Mouse (Mus musculus) heart, adult 11 months (tissue): Measurements from ENCODE around the gene Wfdc1.

Experiments used
- DNase-seq: peaks from one replicate; pipeline ENCODE4 v3.0.0; 2022

Gene Wfdc1

DNA sequence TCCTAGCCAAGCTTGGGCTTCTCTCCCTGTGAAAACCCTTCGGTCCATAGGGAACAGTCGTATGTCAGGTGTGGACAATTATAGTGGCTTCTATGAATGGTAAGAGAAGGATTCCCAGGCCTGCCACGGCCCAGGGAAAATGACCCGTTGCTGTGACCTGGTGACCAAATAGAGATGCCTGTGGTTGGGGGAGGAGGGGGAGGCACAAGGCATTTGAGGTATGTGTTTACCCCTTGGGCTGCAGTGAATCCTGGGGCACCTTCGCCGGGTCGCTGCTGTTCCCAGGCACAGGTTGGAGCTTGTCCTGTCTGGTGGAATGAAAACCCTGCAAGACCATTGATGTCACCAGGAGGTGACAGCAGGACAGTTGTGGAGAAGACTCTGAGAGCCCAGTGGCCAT lies 28.5 kb downstream of the Wfdc1 start:
- DNase-seq = no peak

DNA sequence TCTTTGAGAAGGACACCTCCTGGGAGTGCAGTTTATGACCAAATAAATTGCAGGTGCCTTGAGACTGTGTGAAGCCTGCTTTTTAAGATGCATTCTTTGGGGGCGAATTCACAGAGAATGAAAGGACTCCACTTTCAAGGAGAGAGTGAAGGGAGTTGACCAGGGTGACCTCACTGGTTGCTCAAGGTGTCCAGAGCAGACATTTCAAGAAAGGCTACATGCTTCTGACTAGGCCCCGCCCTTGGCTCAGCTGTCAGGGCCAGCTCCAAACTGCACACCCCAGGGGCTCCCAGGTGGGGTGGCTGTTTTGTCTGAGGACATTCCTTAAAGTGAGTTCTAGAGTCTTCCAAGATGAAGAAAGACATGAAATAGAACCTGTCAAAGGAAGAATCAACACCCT lies 31.0 kb downstream of the Wfdc1 start:
- no peak for DNase-seq

GRCm38 (mm10) chr8:119698960-119699359 lies 32.8 kb downstream of the Wfdc1 start:
- DNase-seq = peak; percentile 94

DNA sequence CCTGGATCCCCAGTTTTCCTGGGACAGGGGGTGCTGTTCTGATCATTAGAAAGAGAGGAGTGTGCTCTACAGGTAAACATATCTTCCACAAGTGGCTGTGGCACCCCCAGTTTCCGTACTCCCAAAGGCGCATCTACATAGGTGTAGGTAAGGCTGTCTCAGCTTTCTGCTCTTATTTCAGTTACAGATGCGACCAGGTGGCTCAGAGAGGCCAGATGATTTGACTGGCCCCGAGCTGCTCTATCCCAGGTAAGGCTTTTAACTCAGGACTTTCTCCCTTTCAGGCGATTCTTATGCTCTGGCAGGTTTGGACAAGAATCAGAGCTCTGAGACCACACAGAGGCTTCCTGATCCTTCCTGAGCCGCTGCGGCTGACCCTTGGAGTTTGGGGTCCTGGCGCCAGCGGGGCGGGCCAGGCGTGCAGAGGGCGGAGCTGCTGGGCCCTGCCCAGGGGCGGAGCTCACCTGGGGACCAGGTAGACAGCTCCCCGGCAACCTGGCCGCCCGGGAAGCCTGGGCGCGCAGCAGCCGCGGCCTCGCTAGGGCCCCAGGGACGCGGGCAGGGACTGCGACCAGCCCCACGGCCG lies 33.5 kb downstream of the Wfdc1 start, which contains the start of gene Atp2c2:
Gene Atp2c2 (plus strand): TSS at position 461 of the 586 bp plus-strand sequence.
- no peak for DNase-seq

GRCm38 (mm10) chr8:119702965-119703364 lies 36.8 kb downstream of the Wfdc1 start:
- no peak for DNase-seq

DNA sequence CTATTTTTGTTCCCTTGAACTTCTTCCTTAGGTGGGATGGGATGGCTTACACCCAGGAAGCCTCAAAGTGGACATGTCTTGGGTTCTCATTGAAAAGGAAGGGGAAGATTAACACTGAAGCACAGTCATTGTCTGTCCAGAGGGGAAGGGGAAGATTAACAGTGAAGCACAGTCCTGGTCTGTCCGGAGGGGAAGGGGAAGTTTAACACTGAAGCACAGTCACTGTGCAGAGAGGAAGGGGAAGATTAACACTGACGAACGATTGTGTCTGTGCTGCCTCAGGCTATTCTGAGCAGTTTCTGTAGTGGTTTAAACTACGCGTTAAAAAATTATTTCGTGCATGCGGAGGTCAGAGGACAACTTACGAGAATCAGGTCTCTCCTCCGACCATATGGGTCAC lies 41.0 kb downstream of the Wfdc1 start:
- DNase-seq = peak; percentile 57

DNA sequence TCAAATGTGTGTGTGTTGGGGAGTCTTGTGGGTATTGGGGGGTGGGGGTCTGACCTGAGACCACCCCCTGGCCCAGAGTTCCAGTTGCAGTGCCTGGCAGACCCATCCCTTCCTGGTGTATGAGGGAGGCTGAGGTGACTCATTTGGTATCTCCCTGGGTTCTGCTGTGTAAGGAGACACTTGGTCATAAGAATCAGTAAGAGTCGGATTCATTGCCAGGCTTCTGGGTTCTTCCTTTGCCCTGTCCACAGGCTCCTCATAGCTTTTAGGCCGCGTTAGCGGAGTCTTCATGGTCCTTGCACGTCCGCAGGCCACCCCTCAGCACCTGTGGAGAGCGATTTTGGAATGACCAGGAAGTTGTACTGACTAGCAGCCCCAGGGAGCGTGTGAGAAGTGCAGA lies 42.3 kb downstream of the Wfdc1 start:
- peak; percentile 88 for DNase-seq

DNA sequence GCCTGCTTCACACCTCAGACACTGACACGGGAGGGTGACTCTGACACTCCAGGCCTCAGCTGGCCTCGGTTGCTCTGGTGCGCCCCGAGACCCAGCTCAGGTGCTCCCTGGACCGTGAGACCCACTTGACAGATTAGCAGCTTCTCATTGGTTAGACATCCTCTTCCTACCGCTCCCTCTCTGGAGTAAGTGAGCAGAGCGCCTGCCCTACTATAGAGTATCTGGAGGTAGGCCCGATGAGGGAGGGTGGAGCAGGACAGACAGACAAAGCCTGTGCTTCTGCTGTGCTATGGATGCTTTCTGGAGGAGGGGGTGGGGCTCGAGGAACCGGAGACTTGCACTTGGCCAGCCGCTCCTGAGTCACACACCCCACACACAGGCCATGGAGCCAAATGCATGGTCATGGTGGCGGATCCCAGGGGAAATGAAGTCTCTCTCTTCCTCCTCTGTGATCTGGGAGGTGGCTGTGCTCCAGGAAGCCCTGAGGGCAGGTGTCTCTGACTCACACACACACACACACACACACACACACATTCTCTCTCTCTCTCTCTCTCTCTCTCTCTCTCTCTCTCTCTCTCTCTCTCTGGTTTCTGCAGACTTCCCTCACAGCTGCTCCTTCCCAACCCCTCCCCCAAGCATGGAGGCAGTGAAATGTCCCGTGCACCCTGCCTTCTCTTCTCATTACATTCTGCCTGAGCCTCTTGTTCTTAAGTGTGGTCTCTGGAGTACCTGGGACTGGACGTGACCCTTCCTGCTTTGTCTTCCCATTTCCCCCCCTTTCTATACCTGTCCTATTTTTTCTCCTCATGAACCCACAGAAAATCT lies 42.9 kb downstream of the Wfdc1 start:
- peak; percentile 95 for DNase-seq

DNA sequence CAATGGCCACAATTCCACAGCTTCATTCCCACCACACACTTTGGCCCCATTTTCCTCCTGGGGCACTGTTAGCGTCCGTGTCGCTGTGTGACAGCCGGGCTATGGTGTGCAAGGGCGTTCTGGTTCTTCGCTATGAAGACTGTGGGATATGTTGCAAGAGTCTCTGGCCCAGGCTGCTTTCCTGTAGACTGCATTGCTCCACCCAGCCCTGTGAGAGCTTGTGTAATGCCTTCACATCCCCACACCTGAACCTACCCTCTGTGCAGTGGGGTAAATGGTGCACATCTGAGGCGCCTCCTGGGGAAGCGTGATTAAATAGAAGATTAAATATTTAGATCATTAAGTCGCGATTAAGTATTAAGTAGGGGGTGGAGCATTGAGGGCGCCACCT lies 43.5 kb downstream of the Wfdc1 start:
- DNase-seq = peak; percentile 93

DNA sequence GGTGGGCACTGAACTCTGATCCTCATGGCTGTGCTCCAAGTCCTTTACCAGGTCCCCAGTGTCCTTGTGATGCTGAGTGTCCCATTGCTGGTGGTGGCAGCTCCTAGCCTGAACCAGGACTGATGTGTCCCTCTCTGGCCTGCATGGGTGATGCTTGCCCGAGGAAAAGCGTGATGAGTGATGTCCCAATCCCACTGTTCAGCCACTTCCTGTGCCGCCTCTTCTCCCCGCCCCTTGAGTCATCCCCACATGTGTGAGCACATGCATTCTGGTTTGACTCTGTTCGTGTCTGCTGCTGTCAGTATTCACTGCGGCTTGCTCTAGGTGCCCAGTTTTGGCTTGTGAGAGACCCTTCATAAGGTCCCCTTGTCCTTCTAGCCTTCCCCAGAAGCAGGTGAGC lies 46.1 kb downstream of the Wfdc1 start:
- peak; percentile 97 for DNase-seq

GRCm38 (mm10) chr8:119713421-119713820 lies 47.3 kb downstream of the Wfdc1 start:
- DNase-seq = no peak

DNA sequence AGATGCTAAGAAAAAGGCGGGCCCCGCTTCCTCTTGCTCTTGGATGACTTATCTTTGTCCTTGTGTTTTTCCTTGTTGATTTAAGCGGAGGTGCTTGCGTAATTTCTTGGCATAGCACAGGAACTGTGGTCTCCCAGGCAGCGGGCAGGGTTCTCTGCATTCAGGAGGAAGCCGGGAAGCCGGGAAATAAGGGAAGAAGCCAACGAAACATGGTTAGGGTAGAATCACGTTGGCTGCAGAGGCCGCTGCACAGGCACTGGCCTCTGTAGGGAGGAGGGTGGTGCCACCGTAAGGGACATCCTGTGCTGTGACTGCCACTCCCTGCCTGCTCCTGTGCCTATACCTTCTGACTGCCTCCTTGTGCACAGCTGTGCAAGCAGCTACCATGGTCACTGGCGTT lies 49.1 kb downstream of the Wfdc1 start:
- DNase-seq = peak; percentile 98

GRCm38 (mm10) chr8:119716730-119717299 lies 50.6 kb downstream of the Wfdc1 start:
- no peak for DNase-seq

DNA sequence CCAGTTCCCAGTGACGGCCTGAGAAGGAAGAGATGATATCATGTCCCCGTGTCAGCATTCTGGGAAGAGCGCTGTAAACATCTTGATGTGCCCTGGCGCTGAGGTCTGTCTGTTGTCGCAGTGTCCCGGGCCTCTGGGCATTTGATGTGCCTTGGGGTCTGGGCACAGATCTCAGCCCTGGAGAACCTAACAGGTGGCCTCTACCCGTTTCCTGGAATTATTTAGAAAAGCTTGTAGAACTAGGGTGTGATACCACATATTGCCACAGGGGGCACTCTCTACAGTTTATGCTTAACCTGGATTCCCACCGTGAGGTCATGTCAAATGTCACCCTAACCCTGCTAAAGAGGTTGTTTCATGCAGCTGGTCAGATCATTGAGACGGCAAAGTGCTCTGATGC lies 51.6 kb downstream of the Wfdc1 start:
- no peak for DNase-seq

DNA sequence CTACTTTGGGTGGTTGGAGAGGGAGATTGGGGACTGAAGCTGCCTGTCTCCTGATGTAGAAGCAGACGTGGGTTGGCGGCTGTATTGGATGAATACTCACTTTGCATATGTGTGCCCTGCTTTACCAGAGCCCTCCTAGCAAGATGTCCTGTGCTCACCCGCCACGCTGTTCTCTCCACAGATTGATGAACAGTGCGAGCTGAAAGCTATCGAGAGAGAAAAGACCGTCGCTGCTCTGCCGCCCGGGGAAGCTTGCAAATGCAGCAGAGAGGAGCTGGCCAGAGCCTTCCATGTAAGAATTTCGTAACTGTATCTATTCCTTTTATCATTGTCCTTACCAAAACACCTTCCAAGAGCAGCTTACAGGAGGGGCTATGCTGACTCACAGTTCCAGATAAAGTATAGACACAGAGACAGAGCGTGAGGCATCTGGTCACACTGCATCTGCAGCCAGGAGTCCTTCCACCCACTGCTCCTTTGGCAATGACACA lies 52.9 kb downstream of the Wfdc1 start:
- no peak for DNase-seq

GRCm38 (mm10) chr8:119722348-119722747 lies 56.2 kb downstream of the Wfdc1 start:
- no peak for DNase-seq

DNA sequence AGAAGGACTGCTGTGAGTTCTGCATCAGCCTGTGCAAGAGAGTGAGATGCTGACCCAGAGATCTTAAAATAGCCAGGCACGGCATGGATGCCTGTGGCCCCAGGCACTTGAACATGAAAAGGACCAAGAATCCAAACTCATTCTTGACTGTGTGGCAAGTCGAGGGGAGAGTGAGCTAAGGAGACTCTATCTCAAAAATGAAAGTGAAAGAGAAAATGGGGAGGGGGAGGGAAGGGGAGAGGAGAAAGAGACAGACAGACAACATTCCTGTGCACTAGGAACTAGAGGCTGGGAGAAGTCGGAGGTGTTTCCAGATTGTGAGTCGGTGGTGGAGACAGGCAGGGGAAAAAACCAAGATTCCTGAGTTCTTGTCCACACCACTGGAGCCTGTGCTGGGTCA lies 57.5 kb downstream of the Wfdc1 start:
- DNase-seq = no peak

DNA sequence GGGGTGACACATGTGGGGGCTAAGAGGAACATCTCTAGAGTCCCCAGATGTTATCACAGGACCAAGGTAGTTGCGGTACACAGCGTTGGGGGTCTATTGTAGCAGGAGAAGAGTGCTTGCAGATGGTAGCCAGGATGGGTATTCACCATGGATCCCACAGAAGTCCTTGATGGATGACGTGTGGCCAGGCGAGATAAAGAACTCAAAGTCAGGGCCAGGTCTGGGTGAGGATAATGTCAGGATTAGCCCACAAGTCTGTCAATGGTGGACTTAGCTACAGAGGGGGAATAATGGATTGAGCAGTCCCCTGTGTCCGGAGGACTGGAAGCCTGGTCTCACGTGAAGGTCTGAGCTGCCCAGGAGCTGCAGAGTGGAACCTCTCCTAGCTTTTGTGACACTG lies 58.4 kb downstream of the Wfdc1 start:
- DNase-seq = no peak

DNA sequence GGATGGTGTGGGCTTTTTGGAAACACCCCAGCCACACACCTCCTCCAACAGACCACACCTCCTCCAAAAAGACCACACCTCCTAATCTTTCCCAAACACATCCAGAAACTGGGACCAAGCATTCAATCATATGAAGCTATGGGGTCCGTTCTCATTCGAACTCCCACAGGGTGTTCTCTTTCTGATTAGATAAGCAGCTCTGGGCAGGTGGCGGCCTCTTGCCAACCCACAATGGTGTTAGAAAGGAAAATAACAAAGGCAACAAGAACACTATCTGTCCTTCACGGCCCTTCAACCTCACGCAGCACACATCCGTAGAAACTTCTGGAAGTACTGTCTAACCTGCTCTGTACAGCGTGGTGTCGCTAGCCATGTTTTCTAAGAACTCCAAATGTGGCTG lies 60.9 kb downstream of the Wfdc1 start:
- DNase-seq = no peak

DNA sequence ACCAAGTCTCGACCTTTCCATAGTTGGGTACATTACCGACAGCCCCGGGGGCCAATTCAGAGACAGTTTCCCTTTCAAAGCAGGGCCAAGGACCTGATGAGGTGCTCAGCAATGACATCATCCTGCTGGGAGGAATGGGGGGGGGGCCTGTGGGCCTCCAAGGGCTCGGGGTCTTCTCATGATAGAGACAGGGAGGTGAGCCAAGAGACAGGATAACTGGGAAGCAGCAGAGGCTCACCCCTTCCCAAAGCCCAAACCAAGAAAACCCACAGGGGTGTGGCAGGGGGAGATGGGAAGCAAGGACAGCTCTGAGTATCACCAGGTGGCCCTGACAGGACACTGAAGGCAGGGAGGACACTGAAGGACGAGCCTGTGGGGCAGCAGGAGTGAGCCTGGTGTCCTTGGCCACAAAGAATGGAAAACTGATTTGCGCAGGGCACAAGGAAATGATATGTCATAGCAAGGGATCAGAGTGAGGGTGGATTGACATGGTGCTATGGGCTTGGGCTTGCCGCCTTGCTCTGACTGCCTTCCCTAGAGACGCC lies 62.3 kb downstream of the Wfdc1 start:
- no peak for DNase-seq

GRCm38 (mm10) chr8:119732072-119732471 lies 65.9 kb downstream of the Wfdc1 start:
- no peak for DNase-seq

DNA sequence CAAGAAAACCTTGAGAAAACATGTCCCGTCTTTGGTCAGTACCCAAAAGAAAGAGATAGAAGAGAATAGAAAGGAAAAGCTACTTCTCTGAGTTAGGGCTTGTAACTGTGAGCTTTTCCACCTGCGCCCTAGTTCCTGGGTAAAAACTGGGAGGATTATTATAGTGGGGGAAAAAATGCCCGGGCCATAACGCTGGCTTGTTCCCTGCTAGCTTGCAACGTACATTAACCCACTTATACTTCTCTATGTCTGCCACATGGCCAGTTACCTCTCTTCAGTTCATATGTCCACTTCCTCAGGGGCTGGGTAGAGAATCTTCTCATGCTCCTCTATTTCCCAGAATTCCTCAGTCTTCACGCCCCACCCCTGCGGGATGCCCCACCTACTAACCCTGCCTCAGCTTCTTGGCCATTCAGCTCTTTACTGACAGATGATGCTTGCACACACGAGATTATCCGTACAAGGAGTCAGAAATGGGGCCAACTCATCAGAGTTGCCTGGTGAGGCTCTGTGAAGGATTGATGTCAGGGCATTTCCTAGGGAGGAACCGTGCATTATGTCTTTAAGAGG lies 70.3 kb downstream of the Wfdc1 start:
- DNase-seq = no peak

DNA sequence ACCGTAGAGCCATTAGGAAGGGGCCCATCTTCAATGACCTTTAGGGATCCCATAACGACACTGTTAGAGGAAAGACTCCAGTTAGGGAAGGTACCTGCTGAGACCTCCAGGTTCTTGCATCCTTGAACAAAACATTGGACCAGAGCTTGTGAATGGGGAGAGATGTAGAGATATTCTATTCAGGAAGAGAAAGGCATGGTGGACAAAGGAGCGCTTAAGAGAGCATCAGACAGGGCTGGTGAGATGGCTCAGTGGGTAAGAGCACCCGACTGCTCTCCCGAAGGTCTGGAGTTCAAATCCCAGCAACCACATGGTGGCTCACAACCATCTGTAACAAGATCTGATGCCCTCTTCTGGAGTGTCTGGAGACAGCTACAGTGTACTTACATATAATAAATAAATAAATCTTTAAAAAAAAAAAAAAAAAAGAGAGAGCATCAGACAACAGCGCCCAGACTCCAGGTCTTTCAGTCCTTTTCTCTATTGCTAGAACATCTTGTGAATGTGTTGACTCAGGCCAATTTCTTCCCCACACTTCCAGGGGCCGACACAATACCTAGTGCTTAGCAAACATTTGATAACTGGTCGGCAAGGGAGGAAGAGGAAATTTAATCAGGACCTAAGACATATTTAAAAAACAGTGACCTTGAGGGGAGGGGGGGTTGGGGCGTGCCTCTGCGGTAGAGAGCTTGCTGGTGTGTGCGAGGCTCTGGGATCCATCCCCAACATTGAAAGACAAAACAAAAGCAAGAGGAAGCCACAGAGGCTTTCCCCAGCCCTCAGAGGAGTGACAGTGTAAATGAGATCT lies 71.1 kb downstream of the Wfdc1 start:
- no peak for DNase-seq
